13 mouse cellular contexts compared by ENCODE assay signal in genomic region chr1:162181187-162181975, GRCm38 (mm10).
DNase-seq lines count a peak whose midpoint lies in the region; ATAC-seq and TF ChIP-seq lines count a peak whose summit lies in the region.
"Had no signal": no experiment of that assay in that cellular context is flagged by ENCODE, and none has a peak within 500 bp of the region (broad histone marks: within the 10 kb centered on the region; RNA-seq: fewer than 3 reads in every experiment).

No protein-coding gene starts in this region.

- no peak overlapping the region for H3K4me2 ChIP-seq in kidney, embryonic 14.5 days (replicated peaks; ENCODE audit: low read depth, low read length)
- no peak overlapping the region for H3K4me2 ChIP-seq in embryonic facial prominence, embryonic 15.5 days (replicated peaks)
- H3K4me2 ChIP-seq: midbrain, embryonic 15.5 days had no signal

- H3K4me1 ChIP-seq in kidney, embryonic 14.5 days (ENCODE audit: control insufficient read depth, insufficient read depth, low read length) = peaks cover 27% of the 10 kb centered on the region
- peaks cover 18% of the 10 kb centered on the region for H3K4me1 ChIP-seq in bone marrow macrophage, adult 2 months (ENCODE audit: control insufficient read depth, insufficient read depth, low read length)
- H3K4me1 ChIP-seq in embryonic facial prominence, embryonic 15.5 days = peaks cover 45% of the 10 kb centered on the region

- H3K9ac ChIP-seq in kidney, embryonic 14.5 days (ENCODE audit: low read depth, low read length) = no peak overlapping the region
- H3K9ac ChIP-seq in embryonic facial prominence, embryonic 15.5 days = no peak overlapping the region
- H3K9ac ChIP-seq: midbrain, embryonic 15.5 days had no signal

- no peak for TF ChIP-seq CTCF in bone marrow macrophage, adult 2 months (IDR thresholded peaks at IDR 0.05; ENCODE audit: low read depth, low read length)

- no peak for ATAC-seq in kidney, embryonic 14.5 days (ENCODE audit: low FRiP score, low TSS enrichment)
- ATAC-seq in embryonic facial prominence, embryonic 15.5 days (ENCODE audit: insufficient number of reproducible peaks, low FRiP score, low TSS enrichment, low read depth) = no peak; the same call in 1 of the 2 replicates
- ATAC-seq in megakaryocyte progenitor cell, adult 5-6 weeks (replicated peaks; ENCODE audit: poor library complexity) = peak; percentile 54
- ATAC-seq: midbrain, embryonic 15.5 days; Patski had no signal

- no peak for TF ChIP-seq POLR2A in bone marrow macrophage, adult 2 months (IDR thresholded peaks at IDR 0.05; ENCODE audit: borderline replicate concordance, low read depth, low read length)

- no peak for DNase-seq in kidney, adult 18-20 months
- DNase-seq in cerebellum, adult 18-20 months = no peak
- DNase-seq in layer of hippocampus, postnatal 10 days (ENCODE audit: low spot score in 2 of 2) = no peak
- DNase-seq: adrenal gland, adult 2 months; heart, postnatal 4 days; lung, adult 2 months; right cerebral cortex, adult 18-20 months had no signal

- H3K27me3 ChIP-seq in kidney, embryonic 14.5 days (ENCODE audit: control insufficient read depth, insufficient read depth, low read length) = no peaks in the 10 kb centered on the region
- H3K27me3 ChIP-seq in embryonic facial prominence, embryonic 15.5 days = no peaks in the 10 kb centered on the region
- H3K27me3 ChIP-seq: midbrain, embryonic 15.5 days; Patski had no signal

- H3K4me3 ChIP-seq in kidney, embryonic 14.5 days (ENCODE audit: low read length) = no peak overlapping the region
- no peak overlapping the region for H3K4me3 ChIP-seq in bone marrow macrophage, adult 2 months (ENCODE audit: insufficient read depth, low read length)
- no peak overlapping the region for H3K4me3 ChIP-seq in embryonic facial prominence, embryonic 15.5 days (replicated peaks)
- H3K4me3 ChIP-seq: midbrain, embryonic 15.5 days had no signal

- 69% methylated on average over 7 of the region's 7 CpGs for WGBS in kidney, embryonic 14.5 days
- 45% methylated on average over 7 of the region's 7 CpGs for WGBS in embryonic facial prominence, embryonic 15.5 days

- no peaks in the 10 kb centered on the region for H3K36me3 ChIP-seq in kidney, embryonic 14.5 days (ENCODE audit: control insufficient read depth, insufficient read depth, low read length)
- no peaks in the 10 kb centered on the region for H3K36me3 ChIP-seq in embryonic facial prominence, embryonic 15.5 days
- H3K36me3 ChIP-seq: midbrain, embryonic 15.5 days had no signal

- no peaks in the 10 kb centered on the region for H3K9me3 ChIP-seq in kidney, embryonic 14.5 days (ENCODE audit: control insufficient read depth, low read length)
- no peaks in the 10 kb centered on the region for H3K9me3 ChIP-seq in embryonic facial prominence, embryonic 15.5 days (replicated peaks)
- H3K9me3 ChIP-seq: midbrain, embryonic 15.5 days had no signal

- H3K27ac ChIP-seq in kidney, embryonic 14.5 days (ENCODE audit: low read depth, low read length) = peak overlapping the region; percentile 65; the same call in 1 of the 2 replicates
- peak overlapping the region; percentile 24; the same call in 1 of the 2 replicates for H3K27ac ChIP-seq in bone marrow macrophage, adult 2 months (ENCODE audit: insufficient read depth, low read depth, low read length)
- H3K27ac ChIP-seq in embryonic facial prominence, embryonic 15.5 days (replicated peaks) = peak overlapping the region; percentile 82
- H3K27ac ChIP-seq: midbrain, embryonic 15.5 days had no signal

Comparison
In these comparisons a context has a peak if more than half of its experiments do, and no peak if none do; other contexts are left out.
1. H3K27ac ChIP-seq: peak in every context shown above with its lines; median percentile 82 in embryonic facial prominence, embryonic 15.5 days; 65 in kidney, embryonic 14.5 days; 24 in bone marrow macrophage, adult 2 months.